Mouse (Mus musculus): ENCODE measurements at regions not wholly inside any gene's neighbourhood (a gene's known extent, or its start where the extent isn't known, plus 50 kb on each side); places are given as distances from the start of the nearest gene placed in this dataset.

DNA sequence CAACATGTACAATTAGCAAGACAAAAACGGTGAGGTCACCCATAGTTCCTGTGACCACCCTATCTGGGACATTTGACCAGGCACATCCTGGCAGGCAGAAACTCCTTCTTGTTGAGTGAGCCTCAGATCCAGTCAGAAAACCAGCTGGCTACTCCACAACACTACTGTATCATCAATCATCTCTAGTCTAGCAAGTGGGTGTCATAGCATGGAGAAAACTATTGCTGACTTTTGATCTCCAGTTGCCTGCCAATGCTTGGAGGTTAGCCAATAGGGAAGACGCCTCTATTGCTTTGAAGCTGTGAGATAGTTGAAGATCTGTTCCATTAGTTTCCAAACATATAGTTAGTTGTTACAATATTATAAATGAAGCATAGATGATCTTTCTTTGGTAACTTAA lies 595.4 kb upstream of the Nox3 start:
- no peak for DNase-seq (ENCODE audit: low spot score in 2 of 2)

DNA sequence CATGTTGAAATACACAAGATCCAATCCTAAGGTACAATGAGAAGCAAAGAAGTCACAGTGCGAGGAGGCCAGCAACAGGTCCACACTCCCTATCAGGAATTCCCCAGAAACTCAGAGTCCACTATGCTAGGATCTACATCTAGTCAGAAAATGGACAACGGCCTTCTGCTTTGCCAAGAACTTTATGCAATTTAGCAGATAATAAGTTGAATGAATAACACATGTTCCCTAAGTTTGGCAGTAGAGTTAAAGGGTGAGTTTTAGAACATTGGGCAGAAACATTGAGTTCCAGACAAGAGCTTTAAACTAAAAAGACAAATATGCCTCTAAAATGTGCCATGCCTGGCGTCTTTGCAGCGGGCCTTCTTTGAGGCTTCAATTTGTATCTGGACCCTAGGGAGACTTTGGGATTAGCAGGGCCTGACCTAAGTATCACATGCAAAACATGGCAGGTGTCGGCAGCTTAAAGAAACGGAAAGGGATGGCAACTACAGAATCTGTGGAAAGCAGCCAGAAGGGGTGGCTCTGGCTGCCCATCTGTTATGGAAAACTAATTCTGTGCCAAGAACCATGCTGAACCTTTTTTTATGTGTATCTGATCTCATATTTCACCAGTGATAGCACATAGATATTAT lies 600.6 kb upstream of the Nox3 start:
- no peak for DNase-seq (ENCODE audit: low spot score in 2 of 2)

DNA sequence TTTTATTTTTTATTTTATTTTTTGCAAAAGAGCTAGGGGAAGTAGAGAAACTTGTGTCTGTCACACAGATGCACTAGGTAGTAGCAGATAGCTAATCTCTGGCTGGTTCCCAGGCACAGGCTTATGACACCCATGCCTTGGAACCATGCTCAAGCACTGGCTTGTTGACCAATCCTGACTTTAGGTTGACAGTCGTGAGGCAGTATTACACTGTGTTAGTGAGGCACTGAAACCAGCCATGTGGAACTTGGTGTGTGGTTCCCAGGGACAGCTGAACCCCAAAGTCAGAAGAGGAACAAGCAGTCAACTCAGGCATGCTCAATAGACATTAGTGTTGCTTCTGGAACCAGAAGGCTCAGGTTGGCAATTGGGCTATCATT lies 601.1 kb upstream of the Nox3 start:
- DNase-seq (ENCODE audit: low spot score in 2 of 2) = no peak

DNA sequence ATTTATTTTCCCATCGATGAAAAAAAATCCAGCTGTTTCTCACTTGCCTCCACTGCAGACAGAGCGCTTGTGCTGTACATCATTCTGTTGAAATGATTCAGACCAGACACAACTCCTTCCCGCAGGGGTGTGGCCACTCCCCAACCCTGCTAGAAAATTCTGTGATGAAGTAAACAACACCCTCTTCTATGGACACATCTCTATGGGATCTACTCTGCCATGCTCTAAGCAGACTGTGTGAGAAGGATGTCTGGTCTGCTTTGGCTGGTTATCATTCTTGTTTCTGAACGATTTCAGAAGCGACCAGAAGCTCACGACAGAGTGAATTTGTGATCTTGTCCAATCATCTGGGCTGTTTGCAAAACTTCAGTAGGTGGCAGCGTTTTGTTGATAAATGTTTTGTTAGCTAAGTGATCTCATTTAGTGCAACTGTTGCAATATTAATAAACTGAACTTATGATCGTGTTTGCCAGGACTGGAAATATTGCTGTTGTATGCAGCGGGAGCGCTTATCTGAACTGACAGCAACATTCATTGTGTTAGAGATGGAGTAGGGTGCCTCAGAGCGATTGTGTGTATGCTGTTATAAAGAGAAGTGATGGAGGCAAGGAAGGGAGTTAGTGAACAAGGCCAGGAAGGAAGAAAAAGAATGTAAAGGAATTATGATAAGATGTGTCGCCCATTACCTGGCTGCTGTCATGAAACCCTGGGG lies 605.2 kb upstream of the Nox3 start:
- DNase-seq (ENCODE audit: low spot score in 2 of 2) = no peak

DNA sequence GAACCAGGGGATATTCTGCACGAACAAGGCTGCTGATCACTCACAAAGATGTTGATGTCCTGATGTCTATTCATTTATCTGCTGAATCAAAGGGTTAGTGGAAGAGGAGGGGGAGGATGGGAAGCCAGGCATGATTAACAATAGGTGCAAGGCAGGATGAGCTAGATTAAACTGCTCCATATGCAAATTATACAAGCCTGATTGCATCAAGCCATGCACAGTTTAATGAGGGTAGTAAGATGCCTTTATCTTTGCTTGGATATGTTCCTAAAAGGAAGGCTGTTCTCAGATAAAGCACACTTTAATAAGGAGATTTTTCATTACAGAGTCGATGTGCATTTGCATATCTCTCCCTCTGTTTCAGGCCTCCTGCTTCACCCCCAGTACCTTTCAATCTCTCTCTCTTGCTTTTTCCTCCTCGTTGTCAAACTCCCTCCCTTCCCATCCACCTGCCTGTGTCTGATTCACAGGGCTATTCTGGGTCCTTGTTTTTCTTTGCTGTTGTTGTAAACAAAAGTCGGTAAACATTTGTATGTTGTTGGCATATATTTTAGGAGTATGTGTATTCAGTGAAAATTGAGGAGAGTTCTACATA lies 615.8 kb upstream of the Nox3 start:
- DNase-seq (ENCODE audit: low spot score in 2 of 2) = no peak

DNA sequence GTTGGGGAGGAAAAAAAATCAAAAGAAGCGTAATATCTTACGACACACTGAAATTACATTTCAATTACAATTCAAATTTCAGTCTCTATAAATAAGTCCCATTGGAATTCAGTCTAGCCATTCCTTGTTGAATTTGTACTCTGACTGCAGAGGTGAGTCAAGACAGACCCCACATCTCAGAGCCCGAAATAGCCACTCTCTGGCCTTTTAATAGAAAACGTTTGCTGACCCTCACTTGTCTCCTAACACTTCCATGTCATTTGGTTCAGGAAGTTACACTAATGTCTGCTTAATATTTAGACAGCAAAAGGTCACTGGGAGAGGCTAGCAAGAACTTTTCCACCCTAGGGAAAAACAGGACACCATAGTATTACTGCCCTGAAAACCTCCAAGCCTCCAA lies 623.1 kb upstream of the Nox3 start:
- DNase-seq (ENCODE audit: low spot score in 2 of 2) = no peak

DNA sequence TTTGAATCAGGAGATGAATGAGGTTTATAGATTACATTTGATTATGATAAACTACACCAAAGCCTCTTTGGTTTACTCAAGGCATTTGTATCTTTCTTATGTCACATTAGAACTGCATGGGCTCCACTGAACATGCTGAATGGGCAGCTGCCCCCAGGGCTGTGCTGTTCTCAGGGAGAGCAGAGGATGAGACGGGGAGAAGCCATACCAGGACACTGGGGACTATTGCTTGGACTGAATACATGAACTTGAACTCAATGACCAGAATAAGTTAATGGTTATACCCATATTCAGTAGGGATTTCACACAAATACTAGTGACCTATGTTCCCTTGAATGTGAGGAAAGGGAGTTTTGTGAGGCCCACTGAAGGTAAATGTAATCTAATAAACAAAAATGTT lies 632.7 kb upstream of the Nox3 start:
- no peak for DNase-seq (ENCODE audit: low spot score in 2 of 2)

DNA sequence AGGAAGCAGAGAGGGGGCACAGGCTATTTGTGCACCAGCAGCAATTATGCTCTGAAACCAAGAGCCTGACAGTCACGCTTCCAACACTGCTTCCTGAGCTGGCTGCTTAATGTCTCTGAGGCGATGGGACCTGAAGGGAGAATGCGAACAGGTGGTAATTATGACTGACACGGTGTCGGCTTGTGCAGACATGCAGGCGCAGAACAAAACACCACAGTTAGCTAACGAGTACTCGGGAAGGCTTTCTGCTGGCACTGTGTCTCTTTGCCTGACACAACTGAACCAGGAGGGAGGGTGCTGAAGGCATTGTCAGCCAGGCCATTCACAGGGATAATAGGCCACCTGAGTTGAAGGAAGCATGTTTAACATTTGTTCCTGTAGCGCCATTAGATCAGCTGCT lies 635.6 kb upstream of the Nox3 start:
- DNase-seq (ENCODE audit: low spot score in 2 of 2) = no peak

DNA sequence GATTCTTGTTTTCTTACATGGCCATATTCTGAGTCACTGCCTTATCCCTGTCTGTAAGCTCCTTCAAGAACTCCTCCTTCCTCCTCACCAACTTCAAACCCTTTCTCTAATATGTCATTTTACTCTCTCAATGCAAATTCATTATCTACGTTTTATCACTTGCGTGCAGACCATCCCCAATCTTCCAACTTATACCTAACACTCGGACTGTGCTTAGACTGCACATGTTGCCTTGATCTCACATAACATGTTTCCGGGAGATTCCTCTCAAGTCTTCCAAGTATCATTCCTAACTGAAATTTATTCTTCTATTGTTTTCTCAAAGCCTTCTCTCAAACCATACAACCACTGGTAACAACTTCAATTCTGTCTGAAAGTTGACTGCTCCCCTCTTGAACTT lies 637.0 kb upstream of the Nox3 start:
- no peak for DNase-seq (ENCODE audit: low spot score in 2 of 2)

DNA sequence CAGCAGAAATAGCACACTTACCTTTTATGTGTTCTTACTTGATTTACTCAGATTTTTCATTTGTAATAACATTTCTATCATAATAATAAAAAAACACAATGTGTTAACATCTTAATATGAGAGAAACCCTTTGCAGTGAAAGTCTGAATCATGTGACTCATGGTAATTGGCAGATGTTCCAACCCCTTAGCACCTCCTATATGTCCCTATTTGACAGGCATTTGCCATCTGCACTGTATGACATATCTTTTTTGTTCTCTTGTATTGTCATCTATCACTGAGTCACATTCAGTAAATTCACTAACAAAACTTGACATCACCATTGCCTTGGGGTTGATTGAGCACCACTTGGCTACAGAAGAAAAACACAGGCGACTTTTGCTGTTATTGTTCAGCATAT lies 641.1 kb upstream of the Arid1b start:
- DNase-seq (ENCODE audit: low spot score in 2 of 2) = no peak

DNA sequence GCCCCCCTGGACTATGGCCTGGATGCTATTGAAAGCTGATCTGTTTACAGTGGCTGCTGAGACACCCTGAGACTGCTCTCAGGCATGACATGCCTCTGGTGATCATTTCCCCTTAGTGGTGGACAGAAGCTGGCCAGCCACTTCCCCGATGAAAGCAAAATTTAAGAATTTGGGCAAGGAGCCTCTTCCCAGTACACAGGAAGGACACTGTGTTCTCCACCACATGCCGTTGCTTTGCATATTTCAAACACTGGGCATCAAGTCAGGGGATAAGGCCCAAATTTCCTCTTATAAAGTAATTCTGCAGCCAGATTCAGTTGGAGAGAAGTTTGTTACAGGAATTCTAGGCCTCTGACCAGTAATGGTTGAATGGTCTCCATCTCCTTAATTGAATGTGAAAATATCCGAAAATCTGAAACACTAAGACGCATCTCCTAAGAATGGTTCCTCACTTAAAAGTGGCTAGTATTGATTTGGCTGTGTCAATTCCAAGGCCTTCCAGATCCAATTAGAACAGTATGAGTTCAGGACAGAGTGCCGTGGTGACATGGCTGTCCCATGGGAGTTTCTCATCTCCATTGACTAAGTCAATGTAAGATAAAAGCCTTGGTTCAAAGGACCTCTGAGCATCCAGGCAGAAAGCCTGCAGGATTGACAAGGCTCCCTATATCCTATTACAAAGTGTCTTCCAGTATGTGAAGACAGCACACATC lies 638.5 kb upstream of the Arid1b start:
- DNase-seq (ENCODE audit: low spot score in 2 of 2) = no peak

DNA sequence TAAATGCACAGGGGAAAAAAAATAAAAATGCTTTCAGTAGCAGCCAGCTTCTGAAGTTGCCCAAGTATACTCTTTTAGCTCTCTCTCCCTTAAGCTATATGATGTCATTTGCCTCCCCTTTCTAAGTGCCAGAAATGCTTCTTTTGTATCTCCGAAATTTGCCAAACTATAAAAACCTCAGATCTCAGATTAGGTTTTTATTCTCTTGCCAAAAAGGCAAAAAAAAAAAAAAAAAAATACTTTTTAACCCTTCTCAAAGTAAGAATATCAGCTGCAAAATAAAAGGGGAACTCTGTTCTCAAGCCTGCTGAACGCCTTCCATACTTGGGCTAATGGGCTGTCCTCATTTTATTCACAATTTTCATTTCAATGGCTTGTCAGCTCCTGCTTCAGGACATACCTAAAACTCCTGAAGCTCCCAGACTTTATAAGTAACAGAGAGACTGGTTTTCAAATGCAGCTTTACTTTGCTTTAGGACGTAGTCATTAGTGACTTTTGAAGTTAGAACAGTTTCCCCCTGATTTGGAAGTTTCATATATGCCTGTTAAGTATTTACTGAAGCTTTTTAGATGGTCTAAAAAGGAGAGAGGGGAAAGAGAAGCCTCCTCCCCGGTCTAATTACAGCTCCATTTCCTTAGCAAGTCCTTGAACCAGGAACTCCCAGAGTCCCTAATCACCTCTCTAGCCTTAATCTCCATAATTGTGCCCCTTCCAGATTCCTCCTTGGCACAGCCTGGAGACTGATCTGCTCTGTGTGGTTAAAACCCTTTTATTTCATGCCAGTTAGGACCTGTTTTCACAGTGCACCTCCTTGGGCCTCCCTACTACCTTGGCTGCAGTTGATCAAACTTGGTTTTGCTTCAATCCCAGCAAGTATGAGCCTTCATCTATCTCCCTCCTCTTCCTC lies 633.5 kb upstream of the Arid1b start:
- no peak for DNase-seq (ENCODE audit: low spot score in 2 of 2)

DNA sequence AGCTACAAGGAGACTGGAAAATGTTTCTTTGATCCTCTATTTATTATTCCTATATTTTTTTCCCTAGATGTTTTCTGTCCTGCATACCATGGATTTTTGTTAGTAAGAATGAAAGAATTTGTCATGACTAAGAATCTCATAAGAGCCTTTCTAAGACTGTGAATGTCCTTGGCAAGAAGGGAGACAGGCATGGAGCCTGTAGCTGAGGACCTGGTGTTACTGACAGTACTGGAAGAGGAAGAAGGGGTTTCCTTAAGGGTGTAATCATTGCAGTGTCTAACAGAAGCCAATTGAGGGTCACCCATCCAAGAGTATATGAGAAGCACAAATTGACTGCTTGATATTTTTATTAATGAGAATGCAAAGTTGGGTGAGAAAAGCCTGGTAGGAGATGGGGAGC lies 628.3 kb upstream of the Arid1b start:
- DNase-seq (ENCODE audit: low spot score in 2 of 2) = no peak

DNA sequence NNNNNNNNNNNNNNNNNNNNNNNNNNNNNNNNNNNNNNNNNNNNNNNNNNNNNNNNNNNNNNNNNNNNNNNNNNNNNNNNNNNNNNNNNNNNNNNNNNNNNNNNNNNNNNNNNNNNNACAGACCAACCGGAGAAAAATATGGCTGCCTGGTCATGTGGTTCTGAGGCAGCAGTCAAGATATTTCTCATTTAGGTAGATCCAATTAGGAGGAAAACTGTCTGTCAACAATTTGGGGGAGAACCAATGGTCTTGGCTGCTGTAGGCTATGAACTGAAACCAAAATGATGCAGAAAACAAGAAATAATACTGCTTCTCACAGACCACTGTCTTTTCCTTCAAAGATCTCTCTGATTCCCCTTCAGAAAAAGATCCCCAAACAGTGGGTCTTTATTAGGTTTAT lies 613.7 kb upstream of the Arid1b start:
- no peak for DNase-seq (ENCODE audit: low spot score in 2 of 2)

DNA sequence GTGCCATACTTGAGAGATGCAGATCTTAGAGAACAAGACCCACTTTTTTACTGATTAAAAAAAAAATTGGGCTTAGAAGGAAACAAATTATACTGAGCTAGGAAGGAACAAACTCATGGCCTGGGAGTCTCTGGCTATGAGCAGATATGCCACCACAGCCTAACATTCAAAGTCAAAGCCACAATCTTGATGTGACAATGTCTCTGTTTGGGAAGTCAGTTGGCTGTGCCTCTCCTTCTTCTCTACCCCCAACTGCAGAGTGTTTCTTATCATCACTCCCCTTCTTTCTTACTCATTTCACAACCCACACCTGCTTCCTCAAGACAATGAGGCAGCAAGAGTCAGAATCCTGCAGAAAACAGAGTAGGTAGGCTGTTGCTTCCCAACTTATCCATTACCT lies 613.3 kb upstream of the Arid1b start:
- DNase-seq (ENCODE audit: low spot score in 2 of 2) = no peak

DNA sequence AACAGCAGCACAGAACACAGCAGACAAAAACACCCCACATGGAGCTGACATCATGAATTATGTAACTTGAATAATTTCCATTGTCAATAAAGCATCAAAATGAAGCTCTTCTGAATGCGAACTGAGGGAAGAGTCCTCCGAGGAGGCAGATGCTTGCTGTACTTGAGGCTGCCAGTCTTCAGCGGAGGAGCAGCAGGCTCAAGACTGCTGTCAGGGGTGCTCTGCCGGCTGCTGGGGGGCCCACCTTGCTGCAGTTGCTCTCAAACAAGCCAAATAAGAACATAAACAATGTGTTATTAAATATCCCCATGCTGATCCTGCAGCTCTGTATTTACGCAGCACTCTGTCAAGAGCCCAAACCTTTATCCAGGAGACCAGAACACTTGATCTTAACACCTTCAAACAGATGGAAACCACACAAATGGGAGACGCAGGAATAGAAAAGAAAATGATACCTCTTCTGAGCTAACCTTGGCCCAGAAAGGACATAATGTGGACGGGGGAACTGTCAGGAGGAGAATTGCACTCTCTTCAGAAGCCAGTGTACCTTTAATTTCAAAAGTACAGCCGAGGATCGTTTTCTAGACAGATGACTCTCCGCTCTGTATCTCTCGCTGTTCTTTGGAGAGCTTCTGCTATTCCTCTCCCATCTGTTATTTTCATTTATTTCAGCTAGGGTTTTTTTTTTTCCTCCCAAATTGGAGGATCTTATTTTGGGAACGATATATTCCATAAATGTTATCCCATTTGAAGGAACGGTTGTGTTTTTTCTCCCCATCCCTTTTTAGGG lies 612.0 kb upstream of the Arid1b start:
- DNase-seq (ENCODE audit: low spot score in 2 of 2) = peak; percentile 7 to 9

DNA sequence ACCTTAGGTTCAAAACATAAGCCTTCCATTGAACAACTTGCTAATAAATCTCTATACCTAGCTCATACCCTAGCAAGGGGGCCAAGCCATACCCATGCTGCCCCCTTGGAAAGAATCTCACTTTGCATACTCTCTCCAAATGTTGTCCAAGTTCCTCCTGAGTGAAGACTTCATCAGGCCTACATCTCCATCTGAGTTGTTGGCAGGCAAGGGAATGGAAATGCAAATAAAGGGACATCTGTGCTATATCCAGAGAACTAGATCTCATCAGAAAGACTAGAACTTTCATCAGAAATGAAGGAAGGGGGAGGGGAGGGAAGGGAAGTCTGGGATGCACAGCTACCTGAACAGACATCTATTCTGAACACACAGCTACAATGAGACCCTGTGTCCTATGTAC lies 611.4 kb upstream of the Arid1b start:
- peak in 1 of 2 experiments; percentile 12 for DNase-seq (ENCODE audit: low spot score in 2 of 2)

DNA sequence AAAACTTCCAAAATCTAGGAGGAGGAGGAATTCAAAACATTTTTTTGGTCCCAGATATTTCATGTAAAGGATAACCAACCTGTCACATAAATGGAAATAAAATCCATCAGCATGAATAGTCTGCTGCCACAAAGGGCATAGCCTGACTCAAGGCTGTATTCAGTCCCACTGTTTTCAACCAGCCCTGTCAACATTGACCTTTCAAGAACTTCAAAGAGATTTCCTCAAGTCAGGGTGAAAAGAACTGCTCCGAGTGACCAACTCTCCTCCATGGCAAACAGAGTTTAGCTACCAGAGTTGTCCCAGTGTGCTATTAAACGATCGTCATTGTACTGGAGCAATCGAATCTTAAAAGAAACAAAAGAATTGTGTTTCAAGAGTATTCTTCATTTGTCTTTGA lies 606.5 kb upstream of the Arid1b start:
- DNase-seq (ENCODE audit: low spot score in 2 of 2) = no peak

DNA sequence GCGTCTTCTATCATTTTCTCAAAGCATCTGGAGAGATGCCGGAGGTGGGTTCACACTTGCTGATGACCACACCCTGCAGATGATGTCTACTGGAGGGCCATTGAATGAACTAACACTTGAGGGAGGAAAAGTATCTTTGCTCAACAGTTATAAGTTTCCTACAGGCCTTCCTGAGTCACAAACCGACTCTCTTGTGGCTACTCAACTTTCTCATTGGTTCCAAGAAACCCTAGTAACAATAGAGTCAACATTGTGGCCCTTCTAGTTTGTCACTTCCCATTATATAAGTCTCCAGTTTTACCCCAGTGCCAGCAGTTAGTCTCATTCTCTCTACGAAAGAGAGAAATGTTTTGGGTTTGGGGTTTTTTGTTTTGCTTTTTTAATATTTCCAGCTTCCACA lies 604.1 kb upstream of the Arid1b start:
- no peak for DNase-seq (ENCODE audit: low spot score in 2 of 2)

DNA sequence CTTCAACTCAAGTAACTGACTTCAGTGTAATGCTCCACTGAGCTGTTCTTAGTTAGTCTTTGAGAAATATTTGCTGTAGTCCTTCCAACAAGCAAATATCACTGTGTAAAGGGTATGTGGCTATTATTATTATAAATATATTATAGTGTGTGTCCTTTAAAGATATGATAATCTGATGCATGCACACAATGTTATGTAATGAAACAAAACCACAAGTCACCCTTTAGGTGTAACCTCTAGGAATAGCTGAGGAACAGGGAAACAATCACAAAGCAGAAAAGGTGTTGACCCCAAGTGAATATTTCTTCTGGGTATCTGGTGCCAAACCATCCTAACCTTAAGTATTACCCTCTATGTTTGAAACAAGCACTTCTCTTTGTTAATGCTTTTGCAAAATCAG lies 603.6 kb upstream of the Arid1b start:
- DNase-seq (ENCODE audit: low spot score in 2 of 2) = no peak

DNA sequence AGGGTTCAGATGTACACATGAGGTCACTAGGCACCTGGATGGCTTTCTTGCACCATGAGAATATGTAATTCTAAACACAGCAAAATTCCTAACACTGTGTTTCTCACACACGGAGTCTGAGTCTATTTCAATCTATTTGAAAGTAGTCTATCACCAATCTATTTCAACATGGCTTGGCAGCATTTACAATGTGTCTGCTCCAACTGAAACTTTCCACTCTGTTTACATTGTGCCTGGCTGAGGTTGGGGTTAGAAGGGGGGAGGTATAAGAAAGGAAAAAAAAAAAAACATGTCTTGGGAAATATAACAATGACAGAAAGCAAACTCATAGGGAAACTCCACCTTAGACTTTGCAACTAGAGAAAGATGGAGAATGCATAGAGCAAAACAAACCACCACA lies 602.9 kb upstream of the Arid1b start:
- DNase-seq (ENCODE audit: low spot score in 2 of 2) = no peak
